Mouse (Mus musculus): ENCODE results near the gene Mrps18a. TPM values are rescaled to one million over a fixed set of nuclear protein-coding genes. Genes with fewer than 3 reads are reported as not detected.

Gene Mrps18a
- polyA plus RNA-seq (2012; ENCODE audit: insufficient read depth, low replicate concordance) = 33.8 and 77.2 TPM in 2 replicates

DNA sequence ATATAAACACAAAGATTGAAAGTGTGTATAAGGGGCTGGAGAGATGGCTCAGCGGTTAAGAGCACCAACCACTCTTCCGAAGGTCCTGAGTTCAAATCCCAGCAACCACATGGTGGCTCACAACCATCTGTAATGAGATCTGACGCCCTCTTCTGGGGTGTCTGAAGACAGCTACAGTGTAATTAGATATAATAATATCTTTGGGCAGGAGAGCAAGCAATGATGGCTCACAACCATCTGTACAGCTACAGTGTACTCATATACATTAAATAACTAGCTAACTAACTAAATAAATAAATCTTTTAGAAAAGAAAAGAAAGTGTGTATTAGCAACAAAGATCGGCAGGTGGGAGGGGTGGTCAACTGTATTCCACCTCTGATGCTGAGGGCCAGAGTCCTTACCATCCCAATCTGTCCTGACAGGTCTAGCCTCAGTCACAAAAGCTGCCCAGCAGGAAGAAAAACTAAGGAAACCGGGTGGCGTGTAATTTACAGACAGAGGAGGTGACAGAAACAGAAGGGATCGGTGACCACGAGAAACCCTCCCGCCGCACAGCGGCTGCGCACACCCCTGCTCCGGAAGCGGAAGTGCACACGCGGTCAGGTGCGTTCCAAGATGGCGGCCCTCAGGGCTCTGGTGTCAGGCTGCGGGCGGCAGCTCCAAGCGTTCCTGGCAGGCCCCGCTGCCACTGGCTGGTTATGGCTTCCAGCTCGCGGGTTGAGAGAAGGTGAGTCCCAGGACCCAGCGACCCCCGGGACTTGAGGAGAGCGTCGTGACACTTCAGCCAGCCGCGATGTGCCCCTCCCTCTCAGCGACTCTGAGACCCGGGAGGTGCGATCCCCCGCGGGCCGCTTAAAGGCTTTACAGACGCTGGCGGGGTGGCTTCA, at the start of gene Mrps18a:
Gene Mrps18a (plus strand): TSS at position 585 of the 888 bp plus-strand sequence.
- H3K9me3 ChIP-seq = no peaks in the 10 kb centered on the region
- peak within 1 kb of the TSS; percentile 94 for H3K4me3 ChIP-seq (replicated peaks)
- peaks cover 31% of the 10 kb centered on the region for H3K36me3 ChIP-seq (replicated peaks; ENCODE audit: low read length)
- peaks cover 31% of the 10 kb centered on the region for H3K4me1 ChIP-seq
- H3K27me3 ChIP-seq (replicated peaks) = peaks cover 5% of the 10 kb centered on the region
- peak; percentile 31; the same call in 1 of the 2 replicates for TF ChIP-seq FLI1 (IDR thresholded peaks at IDR 0.05; ENCODE audit: low read length)
- TF ChIP-seq GATA1 (IDR thresholded peaks at IDR 0.05; ENCODE audit: borderline replicate concordance, low read length) = no peak

GRCm38 (mm10) chr17:46063283-46063973, 47.4 kb upstream of the Mrps18a start:
- Histone ChIP-seq H3K27me3 (replicated peaks) (no peaks in the 10 kb centered on the region), H3K4me3 (replicated peaks) (peak overlapping the region; percentile 73), H3K4me1 (peaks cover 78% of the 10 kb centered on the region), H3K36me3 (replicated peaks; ENCODE audit: low read length) (no peaks in the 10 kb centered on the region), H3K9me3 (no peaks in the 10 kb centered on the region)
- 0 out of 3 replicates have a peak, but pooled peaks have one; percentile 51 for TF ChIP-seq GATA1 (IDR thresholded peaks at IDR 0.05; ENCODE audit: borderline replicate concordance, low read length)
- TF ChIP-seq FLI1 (IDR thresholded peaks at IDR 0.05; ENCODE audit: low read length) = peak; percentile 65; the same call in 1 of the 2 replicates

DNA sequence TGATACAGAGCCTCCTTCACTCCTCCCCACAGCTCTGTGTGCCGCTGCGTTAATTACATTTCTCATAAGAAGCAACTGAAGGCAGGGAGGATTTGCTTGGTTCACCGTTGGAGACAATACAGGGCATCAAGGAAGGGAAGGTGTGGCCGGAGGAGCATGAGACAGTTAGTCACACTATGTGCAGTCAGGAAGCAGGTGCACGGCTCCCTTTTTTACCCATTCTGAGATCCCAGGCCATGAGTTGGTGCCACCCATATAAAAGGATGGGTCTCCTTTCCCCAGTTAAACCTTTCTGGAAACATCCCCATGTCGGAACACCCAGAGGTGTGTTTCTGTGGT, 46.8 kb upstream of the Mrps18a start:
- H3K4me3 ChIP-seq (replicated peaks) = peak overlapping the region; percentile 51
- TF ChIP-seq GATA1 (IDR thresholded peaks at IDR 0.05; ENCODE audit: borderline replicate concordance, low read length) (no peak), FLI1 (IDR thresholded peaks at IDR 0.05; ENCODE audit: low read length) (no peak)
- H3K27me3 ChIP-seq (replicated peaks) = no peaks in the 10 kb centered on the region
- no peaks in the 10 kb centered on the region for H3K36me3 ChIP-seq (replicated peaks; ENCODE audit: low read length)
- H3K9me3 ChIP-seq = no peaks in the 10 kb centered on the region
- H3K4me1 ChIP-seq = peaks cover 73% of the 10 kb centered on the region

DNA sequence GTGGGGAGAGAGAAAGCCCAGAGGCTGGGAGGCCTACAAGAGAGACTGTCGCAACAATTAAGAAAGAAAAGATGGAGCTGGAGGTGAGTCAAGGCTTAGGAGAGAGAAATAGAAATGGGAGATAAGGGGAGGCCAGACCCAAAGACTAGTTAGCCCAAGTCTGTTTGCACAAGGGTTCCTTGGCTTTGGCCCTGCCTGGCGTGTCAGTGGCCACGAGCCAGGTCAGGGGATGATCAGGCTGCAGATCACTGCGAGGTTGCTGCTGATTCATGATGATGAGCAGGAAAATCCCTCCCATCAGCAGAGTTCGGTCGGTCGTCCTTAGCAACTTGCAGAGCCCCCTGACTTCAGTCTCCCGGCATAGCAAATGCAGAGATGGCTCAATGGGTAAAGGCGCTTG, 40.7 kb upstream of the Mrps18a start:
- peaks cover 72% of the 10 kb centered on the region for H3K4me1 ChIP-seq
- no peak for TF ChIP-seq GATA1 (IDR thresholded peaks at IDR 0.05; ENCODE audit: borderline replicate concordance, low read length)
- TF ChIP-seq FLI1 (IDR thresholded peaks at IDR 0.05; ENCODE audit: low read length) = no peak
- H3K36me3 ChIP-seq (replicated peaks; ENCODE audit: low read length) = no peaks in the 10 kb centered on the region
- H3K4me3 ChIP-seq (replicated peaks) = peak overlapping the region; percentile 54
- H3K9me3 ChIP-seq = no peaks in the 10 kb centered on the region
- no peaks in the 10 kb centered on the region for H3K27me3 ChIP-seq (replicated peaks)

DNA sequence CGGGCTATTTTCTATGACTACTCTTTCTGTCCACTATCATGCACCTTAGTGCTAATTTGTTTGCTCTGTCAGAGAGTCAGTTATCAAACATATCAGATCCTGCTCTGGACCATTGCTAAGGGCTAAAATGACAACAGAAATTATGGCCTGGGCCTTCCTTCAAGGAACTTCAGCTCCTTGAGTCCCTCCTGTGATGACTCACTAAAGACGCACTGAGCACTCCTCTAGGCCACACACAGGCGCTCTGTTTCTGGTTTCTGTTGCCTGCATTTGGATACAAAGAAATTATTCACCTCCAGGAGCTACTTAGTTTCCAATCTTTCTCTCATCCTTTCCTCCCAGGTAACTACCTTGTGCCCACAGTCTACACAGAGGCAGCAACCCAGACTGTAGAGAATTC, 39.3 kb upstream of the Mrps18a start:
- H3K27me3 ChIP-seq (replicated peaks) = no peaks in the 10 kb centered on the region
- no peak overlapping the region for H3K4me3 ChIP-seq (replicated peaks)
- H3K4me1 ChIP-seq = peaks cover 72% of the 10 kb centered on the region
- no peaks in the 10 kb centered on the region for H3K36me3 ChIP-seq (replicated peaks; ENCODE audit: low read length)
- TF ChIP-seq FLI1 (IDR thresholded peaks at IDR 0.05; ENCODE audit: low read length) = no peak
- TF ChIP-seq GATA1 (IDR thresholded peaks at IDR 0.05; ENCODE audit: borderline replicate concordance, low read length) = no peak
- no peaks in the 10 kb centered on the region for H3K9me3 ChIP-seq

GRCm38 (mm10) chr17:46073730-46074301, 37.0 kb upstream of the Mrps18a start:
- peak overlapping the region; percentile 90 for H3K4me3 ChIP-seq (replicated peaks)
- no peak for TF ChIP-seq GATA1 (IDR thresholded peaks at IDR 0.05; ENCODE audit: borderline replicate concordance, low read length)
- TF ChIP-seq FLI1 (IDR thresholded peaks at IDR 0.05; ENCODE audit: low read length) = no peak
- no peaks in the 10 kb centered on the region for H3K27me3 ChIP-seq (replicated peaks)
- peaks cover 70% of the 10 kb centered on the region for H3K4me1 ChIP-seq
- no peaks in the 10 kb centered on the region for H3K36me3 ChIP-seq (replicated peaks; ENCODE audit: low read length)
- peaks cover 1% of the 10 kb centered on the region for H3K9me3 ChIP-seq

DNA sequence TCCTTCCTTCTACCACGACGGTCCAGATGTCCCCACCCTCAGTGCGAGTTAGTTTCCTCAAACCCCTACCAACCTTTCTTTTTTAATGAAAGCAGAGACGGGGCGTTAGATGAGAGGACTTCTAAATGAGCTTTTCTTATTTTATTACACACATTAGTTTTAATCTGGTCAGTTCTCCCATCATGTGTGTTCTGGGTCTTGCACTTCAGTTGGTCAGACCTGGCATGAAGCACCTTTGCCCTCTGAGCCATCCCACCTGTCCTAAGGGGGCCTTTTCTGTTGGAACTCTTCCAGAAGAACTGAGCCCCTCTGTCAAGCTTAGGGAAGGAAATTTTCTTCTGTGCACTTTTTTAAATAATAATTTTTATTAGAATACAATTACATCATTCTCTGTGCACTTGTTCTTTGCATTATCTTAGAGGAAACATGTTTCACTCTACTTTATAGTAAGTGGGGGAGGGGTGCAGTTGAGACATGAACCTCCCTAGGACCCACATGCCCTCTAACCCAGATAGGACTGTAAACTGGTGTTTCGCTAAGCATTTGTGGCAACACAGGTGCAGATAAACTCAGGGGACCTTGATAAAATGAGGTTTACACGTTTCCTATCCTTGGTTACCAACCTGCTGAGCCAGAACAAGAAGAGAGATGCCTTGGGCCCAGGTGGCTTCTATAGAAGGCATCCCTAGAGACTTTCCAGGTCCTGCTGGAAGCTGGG, 36.2 kb upstream of the Mrps18a start:
- H3K27me3 ChIP-seq (replicated peaks) = no peaks in the 10 kb centered on the region
- TF ChIP-seq GATA1 (IDR thresholded peaks at IDR 0.05; ENCODE audit: borderline replicate concordance, low read length) = no peak
- no peak for TF ChIP-seq FLI1 (IDR thresholded peaks at IDR 0.05; ENCODE audit: low read length)
- no peaks in the 10 kb centered on the region for H3K36me3 ChIP-seq (replicated peaks; ENCODE audit: low read length)
- H3K4me3 ChIP-seq (replicated peaks) = peak overlapping the region; percentile 90
- H3K4me1 ChIP-seq = peaks cover 65% of the 10 kb centered on the region
- peaks cover 4% of the 10 kb centered on the region for H3K9me3 ChIP-seq

- H3K9me3 ChIP-seq = peaks cover 4% of the 10 kb centered on the region
- H3K36me3 ChIP-seq (replicated peaks; ENCODE audit: low read length) = no peaks in the 10 kb centered on the region
- H3K4me1 ChIP-seq = peaks cover 60% of the 10 kb centered on the region
- peak overlapping the region; percentile 73 for H3K4me3 ChIP-seq (replicated peaks)
- H3K27me3 ChIP-seq (replicated peaks) = no peaks in the 10 kb centered on the region
- TF ChIP-seq FLI1 (IDR thresholded peaks at IDR 0.05; ENCODE audit: low read length) = no peak
- TF ChIP-seq GATA1 (IDR thresholded peaks at IDR 0.05; ENCODE audit: borderline replicate concordance, low read length) = no peak
These were observed 35.7 kb upstream of the Mrps18a start for GRCm38 (mm10) chr17:46075116-46075485.

- Histone ChIP-seq H3K36me3 (replicated peaks; ENCODE audit: low read length) (no peaks in the 10 kb centered on the region), H3K4me1 (peaks cover 54% of the 10 kb centered on the region), H3K27me3 (replicated peaks) (peaks cover 3% of the 10 kb centered on the region), H3K9me3 (peaks cover 4% of the 10 kb centered on the region), H3K4me3 (replicated peaks) (no peak overlapping the region)
- TF ChIP-seq FLI1 (IDR thresholded peaks at IDR 0.05; ENCODE audit: low read length) (no peak), GATA1 (IDR thresholded peaks at IDR 0.05; ENCODE audit: borderline replicate concordance, low read length) (no peak; the same call in 2 of the 3 replicates)
These were observed 35.1 kb upstream of the Mrps18a start for GRCm38 (mm10) chr17:46075551-46076259.

All from megakaryocyte, embryonic 14.5 days (primary cell).